Mouse (Mus musculus): ENCODE data around the gene Cgref1. TPM values are rescaled to one million over a fixed set of nuclear protein-coding genes. Genes with fewer than 3 reads are reported as not detected.
A peak's percentile ranks its signal among the peaks of the same experiment; 100 is the strongest.

Gene Cgref1
- total RNA-seq, 2 experiments from 2014 or later = 0.39 to 0.45 TPM

- DNase-seq = no peak
- intact Hi-C loops (cut with DNase I) = loop anchor here (2.0 kb wide), 1 partner anchor 18 kb away; the partner anchor contains the start of gene Ost4
These were observed 56.2 kb downstream of the Cgref1 start for GRCm38 (mm10) chr5:30889088-30889754.

- DNase-seq = peak; percentile 88 to 93
- intact Hi-C loops (cut with DNase I) = loop anchor here (2.0 kb wide), 1 partner anchor 18 kb away; the partner anchor contains the start of gene Ost4
These were observed 56.9 kb downstream of the Cgref1 start, which contains the start of gene Agbl5 for GRCm38 (mm10) chr5:30888337-30889087. Agbl5 (plus strand) TSS chr5:30888694.

GRCm38 (mm10) chr5:30887858-30888336 lies 57.5 kb downstream of the Cgref1 start:
- DNase-seq = peak; percentile 91 to 93
- intact Hi-C loops (cut with DNase I) = loop anchor here (2.0 kb wide), 2 partner anchors 19 kb away; partner anchors contain the start of genes Ost4 and Tmem214

- intact Hi-C loops (cut with DNase I) = loop anchor here (2.0 kb wide), 1 partner anchor 19 kb away; the partner anchor contains the start of gene Tmem214
- DNase-seq = peak; percentile 63 to 64
These were observed 58.0 kb downstream of the Cgref1 start for GRCm38 (mm10) chr5:30887331-30887761.

- no peak for DNase-seq
- intact Hi-C loops (cut with DNase I) = loop anchor here (2.0 kb wide), 1 partner anchor 18 kb away; the partner anchor contains the start of gene Tmem214
These were observed 58.7 kb downstream of the Cgref1 start for GRCm38 (mm10) chr5:30886731-30887130.

GRCm38 (mm10) chr5:30886209-30886608 lies 59.2 kb downstream of the Cgref1 start:
- DNase-seq = no peak
- intact Hi-C loops (cut with DNase I) = loop anchor here (2.0 kb wide), 1 partner anchor 17 kb away; the partner anchor contains the start of gene Tmem214

Other genes starting within 250 kb of the Cgref1 start
- gene Dpysl5, start 234.0 kb downstream of the Cgref1 start, total RNA-seq (2021) = under 1 TPM; 0.46 to 0.79 TPM
- 10 to 100 TPM; 28.1 to 33.1 TPM for gene Mapre3, start 130.9 kb downstream of the Cgref1 start, total RNA-seq (2021)
- 10 to 100 TPM; 35.8 to 41.1 TPM for gene Tmem214, start 77.6 kb downstream of the Cgref1 start, total RNA-seq (2021)
- gene Agbl5, start 56.9 kb downstream of the Cgref1 start, total RNA-seq (2021) = 1 to 10 TPM; 5.9 to 8.3 TPM
- gene Ost4, start 37.8 kb downstream of the Cgref1 start, total RNA-seq (2021) = 100 to 1,000 TPM; 145 to 146 TPM
- 10 to 100 TPM; 38.9 to 46.9 TPM for gene Emilin1, start 32.2 kb downstream of the Cgref1 start, total RNA-seq (2021)
- 10 to 100 TPM; 15.4 TPM for gene Khk, start 24.2 kb downstream of the Cgref1 start, total RNA-seq (2021)
- 10 to 100 TPM; 74.1 to 79.3 TPM for gene Preb, start 14.8 kb upstream of the Cgref1 start, total RNA-seq (2021)
- gene Tcf23, start 23.1 kb upstream of the Cgref1 start, total RNA-seq (2021) = under 1 TPM; 0.51 to 0.55 TPM
- 10 to 100 TPM; 51.4 to 51.8 TPM for gene Atraid, start 102.7 kb upstream of the Cgref1 start, total RNA-seq (2021)
- 1 to 10 TPM; 6.6 to 7.6 TPM for gene Slc5a6, start 103.3 kb upstream of the Cgref1 start, total RNA-seq (2021)
- 10 to 100 TPM; 13.5 to 14.8 TPM for gene Cad, start 109.2 kb upstream of the Cgref1 start, total RNA-seq (2021)
- not detected for gene Dnajc5g, start 160.7 kb upstream of the Cgref1 start, total RNA-seq (2021)
- gene Slc30a3, start 162.6 kb upstream of the Cgref1 start, total RNA-seq (2021) = under 1 TPM in 1 of 2 experiments, not detected in 1; 0.27 TPM
- 100 to 1,000 TPM; 102 to 129 TPM for gene Trim54, start 171.1 kb upstream of the Cgref1 start, total RNA-seq (2021)
- not detected for gene Ucn, start 193.2 kb upstream of the Cgref1 start, total RNA-seq (2021)
- 10 to 100 TPM; 55.1 to 56.0 TPM for gene Mpv17, start 208.7 kb upstream of the Cgref1 start, total RNA-seq (2021)
- under 1 TPM; 0.56 to 0.93 TPM for gene Gm29609, start 234.3 kb upstream of the Cgref1 start, total RNA-seq (2021)
- gene Gtf3c2, start 234.6 kb upstream of the Cgref1 start, total RNA-seq (2021) = 10 to 100 TPM; 31.9 to 34.5 TPM
- 10 to 100 TPM; 66.3 to 67.8 TPM for gene Snx17, start 247.6 kb upstream of the Cgref1 start, total RNA-seq (2021)
- 10 to 100 TPM; 48.4 to 62.3 TPM for gene Eif2b4, start 247.8 kb upstream of the Cgref1 start, total RNA-seq (2021)